Mouse (Mus musculus) CH12.LX (cell line): ENCODE measurements around the gene Tmem199.

Experiments
- CTCF ChIP-seq, 2 experiments: IDR thresholded peaks in 1 of 2; conservative IDR thresholded peaks in 1 of 2; 2 replicates each; pipeline ENCODE4 v1.5.1; 2011 to 2012; ENCODE audit warnings: low read depth in 2 of 2, low read length in 2 of 2, improper control_type of control experiment in 1 of 2, inconsistent platforms in 1 of 2, mild to moderate bottlenecking in 1 of 2, moderate library complexity in 1 of 2
- E2F4 ChIP-seq: IDR thresholded peaks from 2 replicates; pipeline ENCODE4 v1.6.1; 2011; ENCODE audit warnings: low read depth, low read length, improper control_type of control experiment; ENCODE audit not compliant: insufficient replicate concordance
- ELF1 ChIP-seq: IDR thresholded peaks from 2 replicates; pipeline ENCODE4 v1.6.1; 2014; ENCODE audit warnings: low read depth, mild to moderate bottlenecking, inconsistent platforms, low read length, improper control_type of control experiment
- EP300 ChIP-seq: IDR thresholded peaks from 2 replicates; pipeline ENCODE4 v1.6.1; 2011; ENCODE audit warnings: low read length, improper control_type of control experiment
- ETS1 ChIP-seq: conservative IDR thresholded peaks from 2 replicates; pipeline ENCODE4 v1.6.1; 2012; ENCODE audit warnings: low read depth, mild to moderate bottlenecking, inconsistent platforms, low read length, improper control_type of control experiment, moderate library complexity
- GABPA ChIP-seq: IDR thresholded peaks from 2 replicates; pipeline ENCODE4 v1.6.1; 2012; ENCODE audit warnings: low read depth, low read length, improper control_type of control experiment, inconsistent platforms; ENCODE audit not compliant: insufficient replicate concordance
- HCFC1 ChIP-seq: IDR thresholded peaks from 2 replicates; pipeline ENCODE4 v1.6.1; 2012; ENCODE audit warnings: low read depth, mild to moderate bottlenecking, inconsistent platforms, low read length, improper control_type of control experiment
- MXI1 ChIP-seq: IDR thresholded peaks from 2 replicates; pipeline ENCODE4 v1.6.1; 2011; ENCODE audit warnings: mild to moderate bottlenecking, low read depth, low read length, improper control_type of control experiment
- SIN3A ChIP-seq: IDR thresholded peaks from 2 replicates; pipeline ENCODE4 v1.6.1; 2012; ENCODE audit warnings: low read length, improper control_type of control experiment, inconsistent platforms
- TCF12 ChIP-seq: IDR thresholded peaks from 2 replicates; pipeline ENCODE4 v1.6.1; 2014; ENCODE audit warnings: low read depth, mild to moderate bottlenecking, inconsistent platforms, low read length, improper control_type of control experiment
- ZC3H11A ChIP-seq: IDR thresholded peaks from 2 replicates; pipeline ENCODE4 v1.6.1; 2012; ENCODE audit warnings: low read depth, mild to moderate bottlenecking, inconsistent platforms, low read length, improper control_type of control experiment
- ZKSCAN1 ChIP-seq: IDR thresholded peaks from 2 replicates; pipeline ENCODE4 v1.6.1; 2012; ENCODE audit warnings: low read depth, inconsistent platforms, low read length, improper control_type of control experiment, borderline replicate concordance

DNA sequence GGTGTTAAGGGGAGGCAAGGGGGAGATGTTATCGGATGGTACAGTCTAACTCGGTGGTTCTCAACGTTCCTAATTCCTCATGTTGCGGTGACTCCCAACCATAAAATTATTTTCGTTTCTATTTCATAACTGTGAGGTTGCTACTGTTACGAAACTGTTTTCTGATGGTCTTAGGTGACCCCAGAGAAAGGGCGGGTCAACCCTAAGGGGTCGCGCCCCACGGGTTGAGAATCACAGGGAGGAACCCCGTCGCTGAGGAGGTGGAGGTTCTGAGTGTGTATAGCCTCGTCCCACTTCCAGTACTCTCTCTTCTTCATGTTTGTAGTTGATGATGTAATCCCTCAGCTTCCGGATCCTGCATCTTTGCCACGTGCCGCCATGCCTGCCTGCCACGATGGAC, 53.2 kb downstream of the Tmem199 start:
- TF ChIP-seq ZKSCAN1 (no peak), GABPA (no peak), EP300 (no peak), ZC3H11A (no peak), MXI1 (no peak), CTCF (conservative IDR thresholded peaks at IDR 0.05 in 1 of 2, IDR thresholded peaks at IDR 0.05 in 1 of 2; ENCODE audit: low read depth in 2 of 2, low read length in 2 of 2) (no peak), HCFC1 (no peak), ELF1 (no peak), SIN3A (no peak), E2F4 (no peak), ETS1 (no peak), TCF12 (no peak)
